Mouse (Mus musculus) heart, adult 2 months (tissue): ENCODE data around the gene Sgo1. TPM values are rescaled to one million over a fixed set of nuclear protein-coding genes. Genes with fewer than 3 reads are reported as not detected.

ENCODE experiments used
- DNase-seq, 2 experiments: peaks; one replicate each; pipeline ENCODE4 v3.0.0; 2021
- H3K27ac ChIP-seq: fragments of 200-600 bp; 2 replicates; pipeline ENCODE4 v1.8.1; 2022
- H3K27me3 ChIP-seq: fragments of 200-500 bp; 2 replicates; pipeline ENCODE4 v1.6.1; 2012; ENCODE audit warnings: mild to moderate bottlenecking, low read length, inconsistent platforms, mixed read lengths; ENCODE audit not compliant: control insufficient read depth, insufficient read depth
- H3K36me3 ChIP-seq: fragments of 200-500 bp; 2 replicates; pipeline ENCODE4 v1.6.1; 2012; ENCODE audit warnings: low read length, inconsistent platforms; ENCODE audit not compliant: control insufficient read depth, insufficient read depth
- H3K4me1 ChIP-seq: fragments of 200-500 bp; 2 replicates; pipeline ENCODE4 v1.6.1; 2011; ENCODE audit warnings: low read length; ENCODE audit not compliant: control insufficient read depth, insufficient read depth
- H3K4me3 ChIP-seq: fragments of 200-600 bp; 2 replicates; pipeline ENCODE4 v1.8.1; 2022
- H3K79me2 ChIP-seq: fragments of 200-500 bp; replicated peaks from 2 replicates; pipeline ENCODE4 v1.6.1; 2012; ENCODE audit warnings: mild to moderate bottlenecking, inconsistent platforms, low read length, moderate library complexity, mixed read lengths; ENCODE audit not compliant: control insufficient read depth, insufficient read depth
- H3K9ac ChIP-seq: fragments of 200-500 bp; 2 replicates; pipeline ENCODE4 v1.6.1; 2012; ENCODE audit warnings: low read depth, mild to moderate bottlenecking, control low read depth, inconsistent platforms, low read length, mixed read lengths
- CTCF ChIP-seq: fragments of 200-600 bp; IDR thresholded peaks from 2 replicates; pipeline ENCODE4 v1.8.1; 2022; ENCODE audit warnings: antibody characterized with exemption, mild to moderate bottlenecking, moderate library complexity
- EP300 ChIP-seq: fragments of 200-500 bp; IDR thresholded peaks from 2 replicates; pipeline ENCODE4 v1.6.1; 2011; ENCODE audit warnings: low read depth, low read length, control low read depth; ENCODE audit not compliant: insufficient read depth
- POLR2A ChIP-seq: fragments of 200-500 bp; IDR thresholded peaks from 2 replicates; pipeline ENCODE4 v1.6.1; 2011; ENCODE audit warnings: mild to moderate bottlenecking, low read depth, low read length, control low read depth; ENCODE audit not compliant: insufficient read depth
- WGBS: fragments of 180-500 bp; shearing (Covaris S2); methylation state at CpG from one replicate; pipeline ENCODE4 v1.1.7; 2018; 5-methylcytosine and 5-hydroxymethylcytosine counted together
- intact Hi-C: fragments of 180-260 bp; cut with DNase I; formaldehyde crosslinking; loops from one replicate; pipeline ENCODE4 v1.15.1; 2025
- polyA plus RNA-seq: library from polyadenylated mRNA; depleted of rRNA; stranded (reverse); fragments of >200 nt; gene quantifications from 2 replicates; pipeline ENCODE4 v1.2.3, GENCODE M21; 2012
- total RNA-seq, 2 experiments: library from RNA; stranded (reverse); gene quantifications; 2 replicates each; pipeline ENCODE4 v1.2.3; 2021

Gene Sgo1
- total and polyA plus RNA-seq, 3 experiments: 0.04 to 0.29 (median 0.14) TPM

GRCm38 (mm10) chr17:53694039-53694438 lies 4.9 kb upstream of the Sgo1 start:
- no peak overlapping the region for H3K9ac ChIP-seq
- no peak for TF ChIP-seq POLR2A
- no peak for TF ChIP-seq EP300
- TF ChIP-seq CTCF: peak; percentile 72
- WGBS: 54% methylated on average over 2 of the region's 2 CpGs

GRCm38 (mm10) chr17:53689946-53690345 lies 813 bp upstream of the Sgo1 start:
- no peaks in the 10 kb centered on the region for H3K27me3 ChIP-seq
- intact Hi-C loops: loop anchor here (2.0 to 10.0 kb wide), 4 partner anchors 121 to 285 kb away; partner anchors contain the start of gene Rab5a
- peak overlapping the region; percentile 60 for H3K4me3 ChIP-seq
- peaks cover 2% of the 10 kb centered on the region for H3K4me1 ChIP-seq
- H3K36me3 ChIP-seq: peaks cover 3% of the 10 kb centered on the region; the same call in 1 of the 2 replicates
- 17% methylated on average over 7 of the region's 7 CpGs for WGBS
- no peak for DNase-seq
- TF ChIP-seq POLR2A (no peak), EP300 (no peak), CTCF (no peak)
- H3K27ac ChIP-seq: peak overlapping the region; percentile 96
- peak overlapping the region; percentile 82 for H3K9ac ChIP-seq
- H3K79me2 ChIP-seq: no peaks in the 10 kb centered on the region

More at GRCm38 (mm10) chr17:53694039-53694438, 4.9 kb upstream of the Sgo1 start:
- peak; percentile 31 to 37 for DNase-seq
- Histone ChIP-seq H3K4me3 (no peak overlapping the region), H3K27ac (no peak overlapping the region), H3K36me3 (peaks cover 3% of the 10 kb centered on the region; the same call in 1 of the 2 replicates), H3K79me2 (no peaks in the 10 kb centered on the region), H3K27me3 (no peaks in the 10 kb centered on the region), H3K4me1 (peaks cover 2% of the 10 kb centered on the region)
- intact Hi-C loops: loop anchor here (10.0 kb wide), 1 partner anchor 289 kb away; no protein-coding TSS in a partner anchor

- Histone ChIP-seq H3K27ac (no peak overlapping the region), H3K36me3 (peaks cover 3% of the 10 kb centered on the region; the same call in 1 of the 2 replicates), H3K4me3 (no peak overlapping the region), H3K27me3 (no peaks in the 10 kb centered on the region), H3K4me1 (peaks cover 2% of the 10 kb centered on the region), H3K79me2 (no peaks in the 10 kb centered on the region), H3K9ac (no peak overlapping the region)
- intact Hi-C loops: loop anchor here (2.0 kb wide), 3 partner anchors 120 to 210 kb away; partner anchors contain the start of gene Rab5a
- 7% methylated on average over 1 of the region's 1 CpGs for WGBS
- no peak for TF ChIP-seq CTCF
- no peak for TF ChIP-seq POLR2A
- TF ChIP-seq EP300: no peak
- no peak for DNase-seq
Observed at GRCm38 (mm10) chr17:53688321-53688720, 812 bp downstream of the Sgo1 start.

- Histone ChIP-seq H3K4me3 (no peak overlapping the region), H3K79me2 (no peaks in the 10 kb centered on the region), H3K9ac (no peak overlapping the region), H3K4me1 (no peaks in the 10 kb centered on the region), H3K36me3 (no peaks in the 10 kb centered on the region), H3K27ac (no peak overlapping the region), H3K27me3 (no peaks in the 10 kb centered on the region)
- intact Hi-C loops: loop anchor here (5.0 kb wide), 1 partner anchor 154 kb away; no protein-coding TSS in a partner anchor
- WGBS: 65% methylated on average over 8 of the region's 8 CpGs
- TF ChIP-seq CTCF (peak; percentile 62), EP300 (no peak), POLR2A (no peak)
- DNase-seq: no peak
Observed at GRCm38 (mm10) chr17:53678716-53679115, 10.4 kb downstream of the Sgo1 start.

- no peak for DNase-seq
Observed at GRCm38 (mm10) chr17:53670453-53670852, 18.7 kb downstream of the Sgo1 start.

GRCm38 (mm10) chr17:53664703-53665382 lies 24.3 kb downstream of the Sgo1 start:
- WGBS: 86% methylated on average over 2 of the region's 2 CpGs
- intact Hi-C loops: no loop called here

More at GRCm38 (mm10) chr17:53670453-53670852, 18.7 kb downstream of the Sgo1 start:
- intact Hi-C loops: no loop called here
- no peak overlapping the region for H3K4me3 ChIP-seq
- H3K27ac ChIP-seq: no peak overlapping the region
- H3K36me3 ChIP-seq: no peaks in the 10 kb centered on the region; the same call in 1 of the 2 replicates
- no peaks in the 10 kb centered on the region for H3K4me1 ChIP-seq
- H3K79me2 ChIP-seq: no peaks in the 10 kb centered on the region
- no peak overlapping the region for H3K9ac ChIP-seq
- no peak for TF ChIP-seq POLR2A
- TF ChIP-seq EP300: no peak
- no peak for TF ChIP-seq CTCF
- 87% methylated on average over 8 of the region's 8 CpGs for WGBS
- H3K27me3 ChIP-seq: no peaks in the 10 kb centered on the region

More at GRCm38 (mm10) chr17:53664703-53665382, 24.3 kb downstream of the Sgo1 start:
- H3K27me3 ChIP-seq: no peaks in the 10 kb centered on the region
- no peaks in the 10 kb centered on the region for H3K79me2 ChIP-seq
- no peak for TF ChIP-seq EP300
- no peak for TF ChIP-seq POLR2A
- no peak for TF ChIP-seq CTCF
- no peak overlapping the region for H3K4me3 ChIP-seq
- H3K27ac ChIP-seq: no peak overlapping the region
- H3K9ac ChIP-seq: no peak overlapping the region
- no peaks in the 10 kb centered on the region for H3K4me1 ChIP-seq
- H3K36me3 ChIP-seq: peaks cover 9% of the 10 kb centered on the region
- no peak for DNase-seq
